In the genomic region with DNA sequence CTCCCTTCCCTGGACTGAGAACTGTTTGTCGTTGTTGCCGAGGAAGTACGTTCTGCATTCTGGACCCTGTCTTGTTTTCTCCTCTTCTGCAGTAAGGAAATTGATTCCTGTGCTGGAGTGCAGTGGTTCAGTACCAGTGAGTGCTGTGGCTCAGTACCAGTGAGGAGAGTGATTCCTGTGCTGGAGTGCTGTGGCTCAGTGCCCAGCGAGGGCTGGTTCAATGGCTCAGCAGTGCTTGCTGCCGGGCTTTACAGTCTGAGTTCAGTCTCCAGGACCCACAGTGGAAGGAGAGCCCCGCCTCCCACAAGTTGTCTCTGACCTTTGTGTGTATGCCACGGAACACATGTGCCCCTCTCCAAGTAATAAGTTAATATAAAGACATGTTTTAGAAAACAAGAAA, we compare ENCODE assay signal across 23 mouse cellular contexts. TPM values are rescaled to one million over a fixed set of nuclear protein-coding genes. Genes with fewer than 3 reads are reported as not detected.
DNase-seq lines count a peak whose midpoint lies in the region; ATAC-seq lines count a peak whose summit lies in the region.
"Had no signal": no experiment of that assay in that cellular context is flagged by ENCODE, and none has a peak within 500 bp of the region (broad histone marks: within the 10 kb centered on the region; RNA-seq: fewer than 3 reads in every experiment).

No protein-coding gene starts in this region.

- H3K4me3 ChIP-seq in kidney, embryonic 15.5 days (replicated peaks): no peak overlapping the region
- H3K4me3 ChIP-seq: embryonic facial prominence, embryonic 12.5 days; forebrain, embryonic 13.5 days; forebrain, embryonic 15.5 days had no signal

- peaks cover 94% of the 10 kb centered on the region for H3K36me3 ChIP-seq in kidney, embryonic 15.5 days

- H3K4me1 ChIP-seq in kidney, embryonic 15.5 days: 0 out of 2 replicates have a peak, but pooled peaks cover 5% of the 10 kb centered on the region
- H3K4me1 ChIP-seq: forebrain, embryonic 15.5 days had no signal

- ATAC-seq in kidney, embryonic 15.5 days (replicated peaks; ENCODE audit: low FRiP score): no peak
- ATAC-seq: forebrain, embryonic 13.5 days; forebrain, embryonic 15.5 days had no signal

- no peak overlapping the region for H3K4me2 ChIP-seq in kidney, embryonic 15.5 days
- H3K4me2 ChIP-seq: embryonic facial prominence, embryonic 12.5 days; forebrain, embryonic 13.5 days; forebrain, embryonic 15.5 days had no signal

- DNase-seq in kidney, adult 18-20 months: peak; percentile 51
- no peak for DNase-seq in kidney, postnatal 10 days
- peak; percentile 59 for DNase-seq in kidney, adult 9 months
- DNase-seq in kidney, postnatal 25 days: peak; percentile 53 to 73
- DNase-seq in yolk sac, embryonic 10.5 days (ENCODE audit: low spot score): no peak
- no peak for DNase-seq in spleen, adult 18-20 months
- DNase-seq: adrenal gland, adult 2 months; adrenal gland, postnatal 10 days; adrenal gland, postnatal 25 days; cerebellum, adult 11 months; cerebellum, adult 18-20 months; cerebellum, adult 8-10 months; cerebellum, adult 9-11 months; cerebellum, postnatal 14 days; cerebellum, postnatal 36 days; embryo, embryonic 11 days had no signal

- 88% methylated on average over 7 of the region's 7 CpGs for WGBS in kidney, embryonic 15.5 days

- no peaks in the 10 kb centered on the region for H3K27me3 ChIP-seq in kidney, embryonic 15.5 days
- H3K27me3 ChIP-seq: embryonic facial prominence, embryonic 12.5 days; forebrain, embryonic 13.5 days; forebrain, embryonic 15.5 days had no signal

- H3K9ac ChIP-seq in kidney, embryonic 15.5 days: no peak overlapping the region
- H3K9ac ChIP-seq: embryonic facial prominence, embryonic 12.5 days; forebrain, embryonic 13.5 days; forebrain, embryonic 15.5 days had no signal

- H3K9me3 ChIP-seq in kidney, embryonic 15.5 days (replicated peaks): no peaks in the 10 kb centered on the region
- H3K9me3 ChIP-seq: embryonic facial prominence, embryonic 12.5 days; forebrain, embryonic 13.5 days; forebrain, embryonic 15.5 days had no signal

- no peak overlapping the region for H3K27ac ChIP-seq in kidney, embryonic 15.5 days
- H3K27ac ChIP-seq: embryonic facial prominence, embryonic 12.5 days; forebrain, embryonic 13.5 days; forebrain, embryonic 15.5 days had no signal

RNA-seq across cellular contexts. Expression of gene Dcaf15, which starts 17.4 kb away (rescaled TPM):
- polyA plus RNA-seq in kidney, embryonic 15.5 days (2015; fragmentation: Nextera tagmentation; extraction: Ambion mirVana): 9.2 and 11.6 TPM in 2 replicates

RNA-seq across cellular contexts. Expression of gene Rfx1, which starts 20.5 kb away (rescaled TPM):
- polyA plus RNA-seq in kidney, embryonic 15.5 days (2015; fragmentation: Nextera tagmentation; extraction: Ambion mirVana): 10.5 and 10.7 TPM in 2 replicates

RNA-seq across cellular contexts. Expression of gene Gm10643, which starts 22.2 kb away (rescaled TPM):
- polyA plus RNA-seq in kidney, embryonic 15.5 days (2015; fragmentation: Nextera tagmentation; extraction: Ambion mirVana): 1.2 and 1.6 TPM in 2 replicates

RNA-seq across cellular contexts. Expression of gene Podnl1, which starts 38.6 kb away (rescaled TPM):
- 0.21 and 1.4 TPM in 2 replicates for polyA plus RNA-seq in kidney, embryonic 15.5 days (2015; fragmentation: Nextera tagmentation; extraction: Ambion mirVana)

RNA-seq across cellular contexts. Expression of gene Rln3, which starts 42.4 kb away (rescaled TPM):
- not detected in 2 replicates for polyA plus RNA-seq in kidney, embryonic 15.5 days (2015; fragmentation: Nextera tagmentation; extraction: Ambion mirVana)
- polyA plus RNA-seq: C2C12; embryonic facial prominence, embryonic 12.5 days; embryonic facial prominence, embryonic 14.5 days; forebrain, embryonic 11.5 days; forebrain, embryonic 13.5 days; forebrain, embryonic 15.5 days had no signal

Comparison
In these comparisons a context has a peak if more than half of its experiments do, and no peak if none do; other contexts are left out.
1. DNase-seq: peak in kidney, adult 18-20 months (single experiment), kidney, adult 9 months (single experiment) and kidney, postnatal 25 days (2 of 2); none in kidney, postnatal 10 days (single experiment), yolk sac, embryonic 10.5 days (single experiment) and spleen, adult 18-20 months (0 of 2).